Mouse (Mus musculus) lung, adult 2 months (tissue): ENCODE measurements around the gene H3f3b.

Source experiments
- CTCF ChIP-seq: fragments of 200-500 bp; IDR thresholded peaks from 2 replicates; pipeline ENCODE4 v1.5.1; 2011; ENCODE audit warnings: mild to moderate bottlenecking, low read length, control low read depth; ENCODE audit not compliant: insufficient read depth
- POLR2A ChIP-seq: fragments of 200-500 bp; IDR thresholded peaks from 2 replicates; pipeline ENCODE4 v1.6.1; 2011; ENCODE audit warnings: low read depth, mild to moderate bottlenecking, control low read depth, low read length, borderline replicate concordance; ENCODE audit errors: extremely low read depth

- TF ChIP-seq CTCF (no peak), POLR2A (no peak)
Measured at GRCm38 (mm10) chr11:115997047-115997446, 30.7 kb downstream of the H3f3b start.
